Mouse (Mus musculus): ENCODE data around the gene Mtmr2. TPM values are rescaled to one million over a fixed set of nuclear protein-coding genes. Genes with fewer than 3 reads are reported as not detected.

Mtmr2 gene
- total RNA-seq, 2 experiments from 2014 or later, result 44.2 to 46.0 TPM

- intact Hi-C loops (cut with DNase I), result no loop called here
- no peak for DNase-seq (ENCODE audit: low spot score in 2 of 2)
Observed at GRCm38 (mm10) chr9:13794302-13794701, 46.1 kb downstream of the Mtmr2 start.

- no peak for DNase-seq (ENCODE audit: low spot score in 2 of 2)
- intact Hi-C loops (cut with DNase I), result no loop called here
Observed at GRCm38 (mm10) chr9:13794756-13795155, 46.5 kb downstream of the Mtmr2 start.

GRCm38 (mm10) chr9:13804480-13804879 lies 56.3 kb downstream of the Mtmr2 start:
- no peak for DNase-seq (ENCODE audit: low spot score in 2 of 2)
- intact Hi-C loops (cut with DNase I), result no loop called here

GRCm38 (mm10) chr9:13806854-13807253 lies 58.6 kb downstream of the Mtmr2 start:
- no peak for DNase-seq (ENCODE audit: low spot score in 2 of 2)
- intact Hi-C loops (cut with DNase I), result loop anchor here (5.0 kb wide), 1 partner anchor 35 kb away; no protein-coding TSS in a partner anchor

- no peak for DNase-seq (ENCODE audit: low spot score in 2 of 2)
- intact Hi-C loops (cut with DNase I), result loop anchor here (5.0 kb wide), 1 partner anchor 35 kb away; no protein-coding TSS in a partner anchor
Observed at GRCm38 (mm10) chr9:13807657-13808056, 59.4 kb downstream of the Mtmr2 start.

- intact Hi-C loops (cut with DNase I), result loop anchor here (5.0 kb wide), 1 partner anchor 32 kb away; no protein-coding TSS in a partner anchor
- peak in 1 of 2 experiments; percentile 17 for DNase-seq (ENCODE audit: low spot score in 2 of 2)
Observed at GRCm38 (mm10) chr9:13809937-13810336, 61.7 kb downstream of the Mtmr2 start.

- intact Hi-C loops (cut with DNase I), result no loop called here
- no peak for DNase-seq (ENCODE audit: low spot score in 2 of 2)
Observed at GRCm38 (mm10) chr9:13818369-13818768, 70.2 kb downstream of the Mtmr2 start.

GRCm38 (mm10) chr9:13820774-13821173 lies 72.6 kb downstream of the Mtmr2 start:
- no peak for DNase-seq (ENCODE audit: low spot score in 2 of 2)
- intact Hi-C loops (cut with DNase I), result no loop called here

GRCm38 (mm10) chr9:13825896-13826295 lies 77.7 kb downstream of the Mtmr2 start:
- intact Hi-C loops (cut with DNase I), result loop anchor here (5.0 kb wide), 1 partner anchor 579 kb away; the partner anchor contains the start of genes Ccdc82 and Jrkl
- no peak for DNase-seq (ENCODE audit: low spot score in 2 of 2)

GRCm38 (mm10) chr9:13826391-13826805 lies 78.2 kb downstream of the Mtmr2 start:
- intact Hi-C loops (cut with DNase I), result loop anchor here (5.0 kb wide), 1 partner anchor 579 kb away; the partner anchor contains the start of genes Ccdc82 and Jrkl
- peak; percentile 42 to 52 for DNase-seq (ENCODE audit: low spot score in 2 of 2)

- intact Hi-C loops (cut with DNase I), result loop anchor here (5.0 kb wide), 1 partner anchor 580 kb away; the partner anchor contains the start of genes Ccdc82 and Jrkl
- DNase-seq (ENCODE audit: low spot score in 2 of 2), result peak; percentile 97 to 98
Observed at GRCm38 (mm10) chr9:13826832-13827405, 78.7 kb downstream of the Mtmr2 start, which contains the start of gene Cep57. Gene Cep57 (minus strand): TSS chr9:13827107.

- intact Hi-C loops (cut with DNase I), result loop anchor here (5.0 kb wide), 1 partner anchor 580 kb away; the partner anchor contains the start of genes Ccdc82 and Jrkl
- DNase-seq (ENCODE audit: low spot score in 2 of 2), result peak; percentile 100
Observed at GRCm38 (mm10) chr9:13827406-13828086, 79.3 kb downstream of the Mtmr2 start, which contains the start of gene Fam76b. Gene Fam76b (plus strand): TSS chr9:13827716.

GRCm38 (mm10) chr9:13828087-13828441 lies 79.9 kb downstream of the Mtmr2 start:
- intact Hi-C loops (cut with DNase I), result loop anchor here (5.0 kb wide), 1 partner anchor 581 kb away; the partner anchor contains the start of genes Ccdc82 and Jrkl

GRCm38 (mm10) chr9:13835256-13835655 lies 87.0 kb downstream of the Mtmr2 start:
- DNase-seq (ENCODE audit: low spot score in 2 of 2), result no peak
- intact Hi-C loops (cut with DNase I), result loop anchor here (5.0 kb wide), 2 partner anchors 482 to 672 kb away; no protein-coding TSS in a partner anchor

More at GRCm38 (mm10) chr9:13828087-13828441, 79.9 kb downstream of the Mtmr2 start:
- DNase-seq (ENCODE audit: low spot score in 2 of 2), result peak in 1 of 2 experiments; percentile 64

- DNase-seq (ENCODE audit: low spot score in 2 of 2), result no peak
- intact Hi-C loops (cut with DNase I), result loop anchor here (5.0 kb wide), 2 partner anchors 481 to 671 kb away; no protein-coding TSS in a partner anchor
Observed at GRCm38 (mm10) chr9:13836726-13837125, 88.5 kb downstream of the Mtmr2 start.

GRCm38 (mm10) chr9:13847591-13847990 lies 99.4 kb downstream of the Mtmr2 start:
- no peak for DNase-seq (ENCODE audit: low spot score in 2 of 2)
- intact Hi-C loops (cut with DNase I), result no loop called here

- intact Hi-C loops (cut with DNase I), result loop anchor here (1.0 kb wide), 1 partner anchor 494 kb away; no protein-coding TSS in a partner anchor
- DNase-seq (ENCODE audit: low spot score in 2 of 2), result peak; percentile 49 to 74
Observed at GRCm38 (mm10) chr9:13848481-13849480, 100.6 kb downstream of the Mtmr2 start.

GRCm38 (mm10) chr9:13853876-13854275 lies 105.7 kb downstream of the Mtmr2 start:
- intact Hi-C loops (cut with DNase I), result no loop called here
- DNase-seq (ENCODE audit: low spot score in 2 of 2), result no peak
